Mouse (Mus musculus) intestine, embryonic 15.5 days (tissue): Measurements from ENCODE around the gene Camta1. TPM values are rescaled to one million over a fixed set of nuclear protein-coding genes. Genes with fewer than 3 reads are reported as not detected.

Experiments used
- ATAC-seq: fragments of 200-750 bp; cut with Nextera tagmentation; 2 replicates; pipeline ENCODE4 v1.8.0; 2017; ENCODE audit warnings: moderate TSS enrichment, moderate library complexity
- H3K27ac ChIP-seq: fragments of 300-500 bp; sonication (generic); 2 replicates; pipeline ENCODE4 v1.5.1; 2015; ENCODE audit warnings: mild to moderate bottlenecking, inconsistent platforms
- H3K27me3 ChIP-seq: fragments of 300-500 bp; sonication (generic); replicated peaks from 2 replicates; pipeline ENCODE4 v1.6.1; 2015; ENCODE audit warnings: inconsistent platforms
- H3K36me3 ChIP-seq: fragments of 300-500 bp; sonication (generic); 2 replicates; pipeline ENCODE4 v1.6.1; 2015; ENCODE audit warnings: inconsistent platforms
- H3K4me1 ChIP-seq: fragments of 300-500 bp; sonication (generic); replicated peaks from 2 replicates; pipeline ENCODE4 v1.6.1; 2015; ENCODE audit warnings: inconsistent platforms
- H3K4me2 ChIP-seq: fragments of 300-500 bp; sonication (generic); replicated peaks from 2 replicates; pipeline ENCODE4 v1.6.1; 2015; ENCODE audit warnings: mild to moderate bottlenecking, inconsistent platforms
- H3K4me3 ChIP-seq: fragments of 300-500 bp; sonication (generic); replicated peaks from 2 replicates; pipeline ENCODE4 v1.5.1; 2015; ENCODE audit warnings: inconsistent platforms
- H3K9ac ChIP-seq: fragments of 300-500 bp; sonication (generic); 2 replicates; pipeline ENCODE4 v1.6.1; 2015; ENCODE audit warnings: inconsistent platforms
- H3K9me3 ChIP-seq: fragments of 300-500 bp; sonication (generic); 2 replicates; pipeline ENCODE4 v1.6.1; 2016; ENCODE audit warnings: inconsistent platforms
- WGBS: fragments of 180-500 bp; shearing (Covaris S2); methylation state at CpG from one replicate; pipeline ENCODE4 v1.1.7; 2015; 5-methylcytosine and 5-hydroxymethylcytosine counted together
- polyA plus RNA-seq: library from polyadenylated mRNA; unstranded; fragments of >200 nt; fragmentation: Nextera tagmentation; extraction: Ambion mirVana; gene quantifications from 2 replicates; pipeline ENCODE4 v1.2.1, GENCODE M21; 2015

Gene Camta1
- polyA plus RNA-seq, 1 experiment from 2014 or later: 75.7 TPM

DNA sequence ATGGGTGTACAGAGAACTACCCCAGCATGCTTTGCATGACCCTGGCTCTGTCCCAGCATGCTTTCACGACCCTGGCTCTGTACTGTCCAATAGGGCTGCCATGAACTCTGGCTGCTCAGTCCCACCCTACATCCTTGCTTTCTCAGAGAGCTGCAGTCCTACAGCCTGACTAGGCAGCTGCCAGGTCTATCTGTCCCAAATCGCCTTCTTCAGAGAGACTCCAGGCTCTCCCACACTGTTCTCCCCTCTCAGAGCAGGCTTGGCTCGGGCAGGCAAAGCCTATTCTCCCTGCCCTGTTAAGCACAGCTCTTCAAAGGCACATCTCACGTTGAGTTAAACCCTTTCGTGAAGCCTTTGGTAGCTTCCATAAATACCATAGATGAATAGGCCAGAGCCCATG, 317.5 kb downstream of the Camta1 start:
- H3K36me3 ChIP-seq: no peaks in the 10 kb centered on the region
- no peaks in the 10 kb centered on the region for H3K9me3 ChIP-seq
- H3K4me3 ChIP-seq: no peak overlapping the region
- WGBS: 61% methylated on average over 5 of the region's 5 CpGs
- H3K27ac ChIP-seq: no peak overlapping the region
- no peak for ATAC-seq
- no peak overlapping the region for H3K9ac ChIP-seq
- H3K4me1 ChIP-seq: no peaks in the 10 kb centered on the region
- H3K27me3 ChIP-seq: no peaks in the 10 kb centered on the region
- no peak overlapping the region for H3K4me2 ChIP-seq

- H3K4me2 ChIP-seq: no peak overlapping the region
- no peak overlapping the region for H3K27ac ChIP-seq
- 64% methylated on average over 6 of the region's 6 CpGs for WGBS
- no peaks in the 10 kb centered on the region for H3K4me1 ChIP-seq
- H3K9me3 ChIP-seq: no peaks in the 10 kb centered on the region
- no peak overlapping the region for H3K9ac ChIP-seq
- no peak overlapping the region for H3K4me3 ChIP-seq
- H3K27me3 ChIP-seq: no peaks in the 10 kb centered on the region
- no peak for ATAC-seq
- H3K36me3 ChIP-seq: no peaks in the 10 kb centered on the region
Measured at GRCm38 (mm10) chr4:151540546-151540945, 321.1 kb downstream of the Camta1 start.

GRCm38 (mm10) chr4:151539881-151540280, 321.8 kb downstream of the Camta1 start:
- no peak for ATAC-seq
- no peaks in the 10 kb centered on the region for H3K36me3 ChIP-seq
- H3K27ac ChIP-seq: no peak overlapping the region
- no peaks in the 10 kb centered on the region for H3K4me1 ChIP-seq
- no peak overlapping the region for H3K9ac ChIP-seq
- H3K4me3 ChIP-seq: no peak overlapping the region
- H3K4me2 ChIP-seq: no peak overlapping the region
- no peaks in the 10 kb centered on the region for H3K27me3 ChIP-seq
- H3K9me3 ChIP-seq: no peaks in the 10 kb centered on the region
- 64% methylated on average over 5 of the region's 5 CpGs for WGBS

DNA sequence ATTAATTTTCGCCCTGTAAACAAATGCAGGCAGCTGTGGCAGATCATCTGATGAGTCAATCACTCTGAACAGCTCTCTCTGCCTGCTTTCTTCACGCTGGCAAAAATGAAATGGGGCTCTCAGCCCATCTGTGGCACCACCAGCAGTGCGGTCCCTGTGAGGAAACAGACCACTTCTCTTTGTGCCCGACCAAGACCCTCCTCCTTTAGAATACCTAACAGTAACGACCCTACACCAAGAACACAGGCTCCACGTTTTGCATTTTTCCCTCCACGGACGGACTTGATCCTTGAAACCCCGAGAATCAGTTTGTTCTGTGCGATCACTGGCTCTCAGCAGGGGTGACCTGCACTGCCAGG, 322.5 kb downstream of the Camta1 start:
- H3K27me3 ChIP-seq: no peaks in the 10 kb centered on the region
- no peak overlapping the region for H3K4me3 ChIP-seq
- no peaks in the 10 kb centered on the region for H3K36me3 ChIP-seq
- 70% methylated on average over 10 of the region's 10 CpGs for WGBS
- no peak overlapping the region for H3K27ac ChIP-seq
- ATAC-seq: no peak
- H3K9me3 ChIP-seq: no peaks in the 10 kb centered on the region
- no peaks in the 10 kb centered on the region for H3K4me1 ChIP-seq
- no peak overlapping the region for H3K9ac ChIP-seq
- H3K4me2 ChIP-seq: no peak overlapping the region

DNA sequence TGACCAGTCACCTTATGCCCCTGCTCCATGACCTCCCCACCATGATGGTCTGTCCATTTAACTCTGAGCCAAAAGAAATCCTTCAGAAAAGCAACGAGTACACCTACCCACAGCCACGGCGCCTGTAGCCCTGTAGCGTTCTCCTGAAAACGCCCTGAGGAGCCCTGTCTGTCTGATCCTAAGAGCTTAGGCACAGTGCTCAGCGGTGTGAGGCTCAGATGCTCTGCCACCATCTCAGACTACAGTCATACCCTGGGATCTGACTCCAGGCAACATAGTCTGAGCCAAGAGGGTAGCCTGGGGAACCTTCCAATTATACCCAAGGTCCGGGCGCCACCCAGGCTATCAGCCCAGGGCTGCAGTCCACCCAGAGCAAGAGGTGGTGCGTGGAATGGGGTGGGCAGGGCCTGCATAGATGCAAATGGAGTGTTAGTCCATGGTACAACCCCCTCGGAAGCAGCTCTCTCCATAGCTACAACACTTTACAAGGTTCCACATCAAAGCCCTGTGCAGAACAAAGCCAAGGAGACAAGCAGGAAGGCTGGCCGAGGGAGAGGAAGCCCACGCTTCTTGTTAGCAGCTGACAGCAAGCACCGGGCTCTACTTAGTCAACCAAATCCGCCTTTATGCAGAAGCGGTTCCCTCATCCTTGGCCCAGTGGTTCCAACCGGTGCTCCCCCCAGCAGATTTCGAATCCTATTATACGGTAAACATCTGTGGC, 323.1 kb downstream of the Camta1 start:
- no peak overlapping the region for H3K27ac ChIP-seq
- H3K27me3 ChIP-seq: no peaks in the 10 kb centered on the region
- no peak overlapping the region for H3K4me3 ChIP-seq
- no peaks in the 10 kb centered on the region for H3K4me1 ChIP-seq
- H3K9ac ChIP-seq: no peak overlapping the region
- no peak for ATAC-seq
- no peaks in the 10 kb centered on the region for H3K36me3 ChIP-seq
- no peaks in the 10 kb centered on the region for H3K9me3 ChIP-seq
- 70% methylated on average over 18 of the region's 18 CpGs for WGBS
- H3K4me2 ChIP-seq: no peak overlapping the region

- Histone ChIP-seq H3K9me3 (no peaks in the 10 kb centered on the region), H3K4me1 (no peaks in the 10 kb centered on the region), H3K27me3 (no peaks in the 10 kb centered on the region), H3K27ac (no peak overlapping the region), H3K4me2 (no peak overlapping the region), H3K36me3 (no peaks in the 10 kb centered on the region), H3K9ac (no peak overlapping the region), H3K4me3 (no peak overlapping the region)
- 41% methylated on average over 9 of the region's 9 CpGs for WGBS
- ATAC-seq: no peak
Measured at GRCm38 (mm10) chr4:151535916-151536450, 325.7 kb downstream of the Camta1 start.

GRCm38 (mm10) chr4:151533451-151533850, 328.2 kb downstream of the Camta1 start:
- no peak for ATAC-seq
- WGBS: 42% methylated on average over 10 of the region's 10 CpGs

DNA sequence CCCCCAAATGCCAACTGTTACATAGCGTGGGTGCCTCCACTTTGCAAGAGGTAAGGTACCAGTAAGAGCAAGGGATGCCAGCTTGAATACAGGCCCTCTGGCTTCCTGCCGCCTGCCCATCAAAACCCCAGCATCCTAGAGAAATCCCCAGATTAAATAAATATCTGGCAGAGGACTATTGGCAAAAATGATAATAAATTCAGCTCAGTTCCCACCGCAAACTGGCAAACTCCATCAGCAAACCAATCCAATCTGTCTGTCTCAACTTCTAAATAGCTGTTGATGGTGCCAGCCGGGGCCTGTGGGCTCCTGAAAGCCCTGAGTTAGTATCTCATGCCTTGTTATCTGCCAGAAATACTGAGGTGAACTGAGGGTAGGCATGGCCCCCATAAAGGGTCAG, 333.2 kb downstream of the Camta1 start:
- no peak overlapping the region for H3K9ac ChIP-seq
- H3K27ac ChIP-seq: no peak overlapping the region

More at GRCm38 (mm10) chr4:151533451-151533850, 328.2 kb downstream of the Camta1 start:
- Histone ChIP-seq H3K9ac (no peak overlapping the region), H3K9me3 (no peaks in the 10 kb centered on the region), H3K27ac (no peak overlapping the region), H3K27me3 (no peaks in the 10 kb centered on the region), H3K36me3 (no peaks in the 10 kb centered on the region), H3K4me1 (no peaks in the 10 kb centered on the region), H3K4me3 (no peak overlapping the region), H3K4me2 (no peak overlapping the region)

GRCm38 (mm10) chr4:151527763-151528162, 333.9 kb downstream of the Camta1 start:
- no peak for ATAC-seq
- no peaks in the 10 kb centered on the region for H3K36me3 ChIP-seq
- no peak overlapping the region for H3K27ac ChIP-seq
- no peaks in the 10 kb centered on the region for H3K27me3 ChIP-seq
- H3K9ac ChIP-seq: no peak overlapping the region
- no peaks in the 10 kb centered on the region for H3K9me3 ChIP-seq
- 77% methylated on average over 3 of the region's 3 CpGs for WGBS
- H3K4me1 ChIP-seq: no peaks in the 10 kb centered on the region
- no peak overlapping the region for H3K4me3 ChIP-seq
- no peak overlapping the region for H3K4me2 ChIP-seq

More for the DNA sequence above, 333.2 kb downstream of the Camta1 start:
- H3K4me2 ChIP-seq: no peak overlapping the region
- 90% methylated on average over 4 of the region's 4 CpGs for WGBS
- no peak overlapping the region for H3K4me3 ChIP-seq
- no peak for ATAC-seq
- no peaks in the 10 kb centered on the region for H3K4me1 ChIP-seq
- no peaks in the 10 kb centered on the region for H3K36me3 ChIP-seq
- H3K27me3 ChIP-seq: no peaks in the 10 kb centered on the region
- no peaks in the 10 kb centered on the region for H3K9me3 ChIP-seq

GRCm38 (mm10) chr4:151520103-151520502, 341.6 kb downstream of the Camta1 start:
- Histone ChIP-seq H3K36me3 (no peaks in the 10 kb centered on the region), H3K4me1 (0 out of 2 replicates have a peak, but pooled peaks cover 5% of the 10 kb centered on the region), H3K4me3 (no peak overlapping the region), H3K27me3 (no peaks in the 10 kb centered on the region), H3K27ac (no peak overlapping the region), H3K9me3 (no peaks in the 10 kb centered on the region), H3K9ac (no peak overlapping the region), H3K4me2 (no peak overlapping the region)
- no peak for ATAC-seq
- WGBS: 26% methylated on average over 8 of the region's 8 CpGs

- H3K36me3 ChIP-seq: no peaks in the 10 kb centered on the region
- H3K27ac ChIP-seq: no peak overlapping the region
- H3K9ac ChIP-seq: no peak overlapping the region
- H3K4me3 ChIP-seq: no peak overlapping the region
- H3K4me2 ChIP-seq: no peak overlapping the region
- H3K9me3 ChIP-seq: no peaks in the 10 kb centered on the region
- no peak for ATAC-seq
- WGBS: 50% methylated on average over 7 of the region's 7 CpGs
- no peaks in the 10 kb centered on the region for H3K27me3 ChIP-seq
- 0 out of 2 replicates have a peak, but pooled peaks cover 5% of the 10 kb centered on the region for H3K4me1 ChIP-seq
Measured at GRCm38 (mm10) chr4:151519011-151519410, 342.7 kb downstream of the Camta1 start.

GRCm38 (mm10) chr4:151516998-151517799, 344.5 kb downstream of the Camta1 start:
- Histone ChIP-seq H3K4me1 (0 out of 2 replicates have a peak, but pooled peaks cover 5% of the 10 kb centered on the region), H3K36me3 (no peaks in the 10 kb centered on the region), H3K4me2 (no peak overlapping the region), H3K9ac (no peak overlapping the region), H3K9me3 (no peaks in the 10 kb centered on the region), H3K4me3 (no peak overlapping the region), H3K27ac (no peak overlapping the region; the same call in 1 of the 2 replicates), H3K27me3 (no peaks in the 10 kb centered on the region)
- 29% methylated on average over 11 of the region's 11 CpGs for WGBS
- ATAC-seq: peak; percentile 36; the same call in 1 of the 2 replicates
